ENCODE assay signal across 10 mouse cellular contexts in genomic region chr4:137489996-137490395, GRCm38 (mm10). TPM values are rescaled to one million over a fixed set of nuclear protein-coding genes. Genes with fewer than 3 reads are reported as not detected.
DNase-seq lines count a peak whose midpoint lies in the region; ATAC-seq and TF ChIP-seq lines count a peak whose summit lies in the region.
"Had no signal": no experiment of that assay in that cellular context is flagged by ENCODE, and none has a peak within 500 bp of the region (broad histone marks: within the 10 kb centered on the region; RNA-seq: fewer than 3 reads in every experiment).

No protein-coding gene starts in this region.

- peak overlapping the region; percentile 93 for H3K27ac ChIP-seq in lung, embryonic 15.5 days
- peak overlapping the region; percentile 85 for H3K27ac ChIP-seq in kidney, adult 2 months (ENCODE audit: insufficient read depth, low read depth, low read length)
- H3K27ac ChIP-seq in neural tube, embryonic 13.5 days (replicated peaks) = peak overlapping the region; percentile 69

- H3K36me3 ChIP-seq in lung, embryonic 15.5 days = no peaks in the 10 kb centered on the region
- H3K36me3 ChIP-seq in kidney, adult 2 months (ENCODE audit: control insufficient read depth, insufficient read depth, low read length) = no peaks in the 10 kb centered on the region
- H3K36me3 ChIP-seq in neural tube, embryonic 13.5 days = no peaks in the 10 kb centered on the region

- no peaks in the 10 kb centered on the region for H3K9me3 ChIP-seq in lung, embryonic 15.5 days
- H3K9me3 ChIP-seq in neural tube, embryonic 13.5 days = no peaks in the 10 kb centered on the region

- ATAC-seq in lung, embryonic 15.5 days (ENCODE audit: borderline replicate concordance, extremely low read depth, low FRiP score, low TSS enrichment) = no peak
- ATAC-seq in granulocyte monocyte progenitor cell, adult 5-6 weeks (replicated peaks; ENCODE audit: poor library complexity, severe bottlenecking) = peak; percentile 27; the same call in 1 of the 2 replicates
- ATAC-seq in neural tube, embryonic 13.5 days (ENCODE audit: low read depth) = no peak
- no peak for ATAC-seq in megakaryocyte progenitor cell, adult 5-6 weeks (replicated peaks; ENCODE audit: poor library complexity)

- DNase-seq in lung, postnatal 14 days = no peak
- peak; percentile 84 for DNase-seq in kidney, adult 2 months
- no peak for DNase-seq in frontal cortex, postnatal 10 days (ENCODE audit: low spot score in 2 of 2)
- no peak for DNase-seq in cerebellum, adult 9-10 months

- no peak for TF ChIP-seq CTCF in kidney, adult 2 months (conservative IDR thresholded peaks at IDR 0.05; ENCODE audit: insufficient read depth, insufficient read length, low read depth, low read length)

- no peak overlapping the region; the same call in 1 of the 2 replicates for H3K9ac ChIP-seq in lung, embryonic 15.5 days
- peak overlapping the region; percentile 50; the same call in 1 of the 2 replicates for H3K9ac ChIP-seq in neural tube, embryonic 13.5 days

- 0 out of 2 replicates have a peak overlapping the region, but pooled peaks have one; percentile 2 for H3K4me2 ChIP-seq in lung, embryonic 15.5 days
- no peak overlapping the region for H3K4me2 ChIP-seq in neural tube, embryonic 13.5 days

- TF ChIP-seq POLR2A in kidney, adult 2 months (IDR thresholded peaks at IDR 0.05; ENCODE audit: low read depth, low read length) = no peak

- no peaks in the 10 kb centered on the region for H3K27me3 ChIP-seq in lung, embryonic 15.5 days
- no peaks in the 10 kb centered on the region for H3K27me3 ChIP-seq in kidney, adult 2 months (replicated peaks; ENCODE audit: control insufficient read depth, insufficient read depth, low read length)
- H3K27me3 ChIP-seq in neural tube, embryonic 13.5 days = no peaks in the 10 kb centered on the region

- H3K4me3 ChIP-seq in lung, embryonic 15.5 days = no peak overlapping the region
- H3K4me3 ChIP-seq in kidney, adult 2 months (ENCODE audit: insufficient read depth, low read depth, low read length) = no peak overlapping the region
- no peak overlapping the region for H3K4me3 ChIP-seq in neural tube, embryonic 13.5 days

- peaks cover 79% of the 10 kb centered on the region for H3K4me1 ChIP-seq in lung, embryonic 15.5 days
- H3K4me1 ChIP-seq in kidney, adult 2 months (ENCODE audit: control insufficient read depth, insufficient read depth, low read length) = peaks cover 27% of the 10 kb centered on the region
- peaks cover 56% of the 10 kb centered on the region for H3K4me1 ChIP-seq in neural tube, embryonic 13.5 days (replicated peaks)

- 55% methylated on average over 8 of the region's 8 CpGs for WGBS in lung, embryonic 15.5 days
- WGBS in kidney, adult 2 months = 58% methylated on average over 8 of the region's 8 CpGs
- 64% methylated on average over 8 of the region's 8 CpGs for WGBS in neural tube, embryonic 13.5 days

RNA-seq across cellular contexts. Expression of gene Hspg2, which starts 21.4 kb away (rescaled TPM):
- 32.0 and 32.1 TPM in 2 replicates for polyA plus RNA-seq in lung, embryonic 15.5 days (2015; fragmentation: Nextera tagmentation; extraction: Ambion mirVana)
- 0.21 TPM in 1 of 2 replicates, not detected in the other for total RNA-seq in granulocyte monocyte progenitor cell, adult 5-6 weeks (2014; fragmentation: Nextera tagmentation)
- 0.05 TPM in 1 of 2 replicates, not detected in the other for total RNA-seq in granulocyte monocyte progenitor cell, adult 5-6 weeks (2017)
- 29.7 and 34.7 TPM in 2 replicates for polyA plus RNA-seq in kidney, adult 2 months (2012; rRNA removed)
- polyA plus RNA-seq in neural tube, embryonic 13.5 days (2015; fragmentation: Nextera tagmentation; extraction: Ambion mirVana) = 8.6 and 9.6 TPM in 2 replicates
- 0.37 TPM in 1 of 2 replicates, not detected in the other for total RNA-seq in megakaryocyte progenitor cell, adult 5-6 weeks (2015)
- total RNA-seq in megakaryocyte progenitor cell, adult 5-6 weeks (2017) = not detected in 2 replicates

RNA-seq across cellular contexts. Expression of gene 1700013G24Rik, which starts 36.9 kb away (rescaled TPM):
- polyA plus RNA-seq in lung, embryonic 15.5 days (2015; fragmentation: Nextera tagmentation; extraction: Ambion mirVana) = not detected in 2 replicates
- total RNA-seq in granulocyte monocyte progenitor cell, adult 5-6 weeks (2014; fragmentation: Nextera tagmentation) = not detected in 2 replicates
- not detected in 2 replicates for total RNA-seq in granulocyte monocyte progenitor cell, adult 5-6 weeks (2017)
- polyA plus RNA-seq in kidney, adult 2 months (2012; rRNA removed) = 0.22 and 0.46 TPM in 2 replicates
- not detected in 2 replicates for polyA plus RNA-seq in neural tube, embryonic 13.5 days (2015; fragmentation: Nextera tagmentation; extraction: Ambion mirVana)
- total RNA-seq in megakaryocyte progenitor cell, adult 5-6 weeks (2015) = not detected in 2 replicates
- not detected in 2 replicates for total RNA-seq in megakaryocyte progenitor cell, adult 5-6 weeks (2017)
- total RNA-seq: layer of hippocampus, postnatal 25 days; neutrophil, adult 5-6 weeks had no signal

RNA-seq across cellular contexts. Expression of gene Cela3b, which starts 59.7 kb away (rescaled TPM):
- polyA plus RNA-seq in lung, embryonic 15.5 days (2015; fragmentation: Nextera tagmentation; extraction: Ambion mirVana) = 0.16 and 0.94 TPM in 2 replicates
- total RNA-seq in granulocyte monocyte progenitor cell, adult 5-6 weeks (2014; fragmentation: Nextera tagmentation) = not detected in 2 replicates
- total RNA-seq in granulocyte monocyte progenitor cell, adult 5-6 weeks (2017) = not detected in 2 replicates
- polyA plus RNA-seq in kidney, adult 2 months (2012; rRNA removed) = not detected in 2 replicates
- polyA plus RNA-seq in neural tube, embryonic 13.5 days (2015; fragmentation: Nextera tagmentation; extraction: Ambion mirVana) = not detected in 2 replicates
- total RNA-seq in megakaryocyte progenitor cell, adult 5-6 weeks (2015) = not detected in 2 replicates
- total RNA-seq in megakaryocyte progenitor cell, adult 5-6 weeks (2017) = not detected in 2 replicates
- total RNA-seq: layer of hippocampus, postnatal 25 days; neutrophil, adult 5-6 weeks had no signal
